Mouse (Mus musculus) liver, embryonic 14 days (tissue): Measurements from ENCODE around the gene Ddx10. TPM values are rescaled to one million over a fixed set of nuclear protein-coding genes. Genes with fewer than 3 reads are reported as not detected.

Experiments
- polyA plus RNA-seq: library from polyadenylated mRNA; depleted of rRNA; stranded (reverse); fragments of >200 nt; gene quantifications from 2 replicates; pipeline ENCODE4 v1.2.3, GENCODE M21; 2012; rRNA removed

Gene Ddx10
- polyA plus RNA-seq, result 8.4 and 9.2 TPM in 2 replicates

GRCm38 (mm10) chr9:53247953-53248397 lies at the start of gene Ddx10:
Gene Ddx10, minus strand, starts transcription at chr9:53248053.

Other genes with a start within 250 kb of the Ddx10 start
- gene Exph5, start 53.6 kb upstream of the Ddx10 start, polyA plus RNA-seq, result 0.10 and 0.14 TPM in 2 replicates
- gene Kdelc2, start 136.0 kb upstream of the Ddx10 start, polyA plus RNA-seq, result 1.7 and 1.8 TPM in 2 replicates
- 0.63 and 0.71 TPM in 2 replicates for gene 4930550C14Rik, start 154.3 kb upstream of the Ddx10 start, polyA plus RNA-seq